Comparison of ENCODE assay signal across 20 mouse cellular contexts in genomic region chr2:65104569-65104968, GRCm38 (mm10).
"Had no signal": no experiment of that assay in that cellular context is flagged by ENCODE, and none has a peak within 500 bp of the region (broad histone marks: within the 10 kb centered on the region; RNA-seq: fewer than 3 reads in every experiment).

No protein-coding gene starts in this region.

- H3K9ac ChIP-seq: liver, postnatal 0 days; lung, embryonic 15.5 days; midbrain, embryonic 12.5 days; neural tube, embryonic 13.5 days; neural tube, embryonic 15.5 days had no signal

- H3K27ac ChIP-seq: lung, embryonic 15.5 days; macrophage; midbrain, embryonic 12.5 days; neural tube, embryonic 13.5 days; neural tube, embryonic 15.5 days had no signal

- ATAC-seq: liver, postnatal 0 days; midbrain, embryonic 16.5 days had no signal

- H3K4me2 ChIP-seq: lung, embryonic 15.5 days; midbrain, embryonic 12.5 days; neural tube, embryonic 13.5 days; neural tube, embryonic 15.5 days had no signal

- H3K4me1 ChIP-seq: lung, embryonic 15.5 days; midbrain, embryonic 12.5 days; neural tube, embryonic 13.5 days; neural tube, embryonic 15.5 days had no signal

- H3K27me3 ChIP-seq: lung, embryonic 15.5 days; midbrain, embryonic 12.5 days; neural tube, embryonic 13.5 days; neural tube, embryonic 15.5 days had no signal

- H3K36me3 ChIP-seq: lung, embryonic 15.5 days; midbrain, embryonic 12.5 days; neural tube, embryonic 13.5 days; neural tube, embryonic 15.5 days had no signal

- H3K9me3 ChIP-seq: lung, embryonic 15.5 days; midbrain, embryonic 12.5 days; neural tube, embryonic 13.5 days; neural tube, embryonic 15.5 days had no signal

- H3K4me3 ChIP-seq: lung, embryonic 15.5 days; midbrain, embryonic 12.5 days; myocyte; neural tube, embryonic 13.5 days; neural tube, embryonic 15.5 days had no signal

- DNase-seq: liver, postnatal 0 days; lung, adult 2 months; lung, postnatal 14 days; lung, postnatal 36 days; midbrain, embryonic 14.5 days; retina, postnatal 1 day; right cerebral cortex, adult 18-20 months; right cerebral cortex, postnatal 25 days; right cerebral cortex, postnatal 4 days; spleen, adult 18-20 months; thymus, adult 18-20 months; thymus, postnatal 14 days; thymus, postnatal 36 days had no signal
